Mouse (Mus musculus): Measurements from ENCODE around the gene Tcf20.

Gene Tcf20

GRCm38 (mm10) chr15:82921559-82921958 lies 66.1 kb downstream of the Tcf20 start:
- no peak for DNase-seq

GRCm38 (mm10) chr15:82920895-82921515 lies 66.7 kb downstream of the Tcf20 start:
- peak; percentile 94 for DNase-seq

GRCm38 (mm10) chr15:82917965-82918364 lies 69.7 kb downstream of the Tcf20 start:
- DNase-seq = no peak

- DNase-seq = no peak
These were observed 70.3 kb downstream of the Tcf20 start for GRCm38 (mm10) chr15:82917207-82917844.

GRCm38 (mm10) chr15:82914455-82914854 lies 73.2 kb downstream of the Tcf20 start:
- DNase-seq = no peak

GRCm38 (mm10) chr15:82911965-82912337 lies 75.7 kb downstream of the Tcf20 start:
- no peak for DNase-seq

- DNase-seq = peak; percentile 69
These were observed 76.4 kb downstream of the Tcf20 start for GRCm38 (mm10) chr15:82911001-82911964.

- DNase-seq = peak; percentile 71
These were observed 77.1 kb downstream of the Tcf20 start for GRCm38 (mm10) chr15:82910596-82910995.

- peak; percentile 85 for DNase-seq
These were observed 77.9 kb downstream of the Tcf20 start for GRCm38 (mm10) chr15:82909791-82910190.

GRCm38 (mm10) chr15:82908521-82908920 lies 79.2 kb downstream of the Tcf20 start:
- DNase-seq = peak; percentile 72

GRCm38 (mm10) chr15:82907306-82907705 lies 80.4 kb downstream of the Tcf20 start:
- peak; percentile 67 for DNase-seq

GRCm38 (mm10) chr15:82906574-82907061 lies 81.1 kb downstream of the Tcf20 start:
- peak; percentile 83 for DNase-seq

GRCm38 (mm10) chr15:82905431-82906395 lies 82.0 kb downstream of the Tcf20 start:
- DNase-seq = peak; percentile 92

GRCm38 (mm10) chr15:82904526-82904925 lies 83.1 kb downstream of the Tcf20 start:
- DNase-seq = peak; percentile 40

- DNase-seq = no peak
These were observed 85.2 kb downstream of the Tcf20 start for GRCm38 (mm10) chr15:82902521-82902920.

- peak; percentile 85 for DNase-seq
These were observed 86.4 kb downstream of the Tcf20 start for GRCm38 (mm10) chr15:82901306-82901705.

GRCm38 (mm10) chr15:82900331-82900730 lies 87.3 kb downstream of the Tcf20 start:
- no peak for DNase-seq

GRCm38 (mm10) chr15:82899676-82900301 lies 87.9 kb downstream of the Tcf20 start:
- DNase-seq = peak; percentile 99

- no peak for DNase-seq
These were observed 88.7 kb downstream of the Tcf20 start for GRCm38 (mm10) chr15:82898740-82899675.

- DNase-seq = no peak
These were observed 89.4 kb downstream of the Tcf20 start for GRCm38 (mm10) chr15:82898141-82898739.

All from heart, adult 11 months (tissue).